Mouse (Mus musculus) kidney, adult 18-20 months (tissue): ENCODE measurements around the gene Pex6.
A peak's percentile ranks its signal among the peaks of the same experiment; 100 is the strongest.
"Not testable (repeated sequence)": the region's sequence is repeated elsewhere in the genome, so short reads cannot be mapped to it uniquely, and the experiment has no call there.

Experiments
- DNase-seq: peaks from one replicate; pipeline ENCODE4 v3.0.0; 2021

Pex6 gene

GRCm38 (mm10) chr17:46741305-46741704, 30.0 kb downstream of the Pex6 start:
- no peak for DNase-seq

- DNase-seq: no peak
Observed at GRCm38 (mm10) chr17:46742986-46743385, 31.7 kb downstream of the Pex6 start.

- DNase-seq: no peak
Observed at GRCm38 (mm10) chr17:46745506-46745905, 34.2 kb downstream of the Pex6 start.

GRCm38 (mm10) chr17:46747234-46747633, 36.0 kb downstream of the Pex6 start:
- no peak for DNase-seq

- no peak for DNase-seq
Observed at GRCm38 (mm10) chr17:46747806-46748205, 36.5 kb downstream of the Pex6 start.

- DNase-seq: no peak
Observed at GRCm38 (mm10) chr17:46749282-46749681, 38.0 kb downstream of the Pex6 start.

GRCm38 (mm10) chr17:46750580-46750979, 39.3 kb downstream of the Pex6 start:
- no peak for DNase-seq

GRCm38 (mm10) chr17:46751056-46751793, 40.0 kb downstream of the Pex6 start:
- no peak for DNase-seq

- peak; percentile 95 for DNase-seq
Observed at GRCm38 (mm10) chr17:46751794-46752556, 40.7 kb downstream of the Pex6 start, which contains the start of gene Cnpy3. Cnpy3 (minus strand) TSS chr17:46752214.

- no peak for DNase-seq
Observed at GRCm38 (mm10) chr17:46758753-46759152, 47.5 kb downstream of the Pex6 start.

GRCm38 (mm10) chr17:46763544-46763943, 52.3 kb downstream of the Pex6 start, which contains the start of gene Ptcra:
Ptcra (minus strand) TSS chr17:46763712.
- DNase-seq: no peak

GRCm38 (mm10) chr17:46764916-46765315, 53.7 kb downstream of the Pex6 start:
- not testable (repeated sequence) for DNase-seq

- DNase-seq: no peak
Observed at GRCm38 (mm10) chr17:46767868-46768267, 56.6 kb downstream of the Pex6 start.

GRCm38 (mm10) chr17:46770546-46770945, 59.3 kb downstream of the Pex6 start:
- DNase-seq: no peak

- DNase-seq: no peak
Observed at GRCm38 (mm10) chr17:46771025-46771424, 59.8 kb downstream of the Pex6 start.

GRCm38 (mm10) chr17:46771616-46772015, 60.4 kb downstream of the Pex6 start:
- DNase-seq: no peak

GRCm38 (mm10) chr17:46772038-46772403, 60.8 kb downstream of the Pex6 start:
- no peak for DNase-seq

- peak; percentile 89 for DNase-seq
Observed at GRCm38 (mm10) chr17:46772404-46773277, 61.4 kb downstream of the Pex6 start, which contains the start of gene 2310039H08Rik. 2310039H08Rik (plus strand) TSS chr17:46772635.

- DNase-seq: peak; percentile 24
Observed at GRCm38 (mm10) chr17:46773278-46774130, 62.2 kb downstream of the Pex6 start.

- DNase-seq: no peak
Observed at GRCm38 (mm10) chr17:46774131-46774472, 62.8 kb downstream of the Pex6 start.

GRCm38 (mm10) chr17:46775070-46775469, 63.8 kb downstream of the Pex6 start:
- DNase-seq: no peak
